Mouse (Mus musculus) frontal cortex, adult (tissue): ENCODE data around the gene Lyrm1.

Source experiments
- ATAC-seq: cut with Nextera tagmentation; 2 replicates; pipeline ENCODE4 v1.9.2; 2017; ENCODE audit warnings: mild to moderate bottlenecking, moderate library complexity, mixed read lengths; ENCODE audit not compliant: low TSS enrichment

Lyrm1 gene

DNA sequence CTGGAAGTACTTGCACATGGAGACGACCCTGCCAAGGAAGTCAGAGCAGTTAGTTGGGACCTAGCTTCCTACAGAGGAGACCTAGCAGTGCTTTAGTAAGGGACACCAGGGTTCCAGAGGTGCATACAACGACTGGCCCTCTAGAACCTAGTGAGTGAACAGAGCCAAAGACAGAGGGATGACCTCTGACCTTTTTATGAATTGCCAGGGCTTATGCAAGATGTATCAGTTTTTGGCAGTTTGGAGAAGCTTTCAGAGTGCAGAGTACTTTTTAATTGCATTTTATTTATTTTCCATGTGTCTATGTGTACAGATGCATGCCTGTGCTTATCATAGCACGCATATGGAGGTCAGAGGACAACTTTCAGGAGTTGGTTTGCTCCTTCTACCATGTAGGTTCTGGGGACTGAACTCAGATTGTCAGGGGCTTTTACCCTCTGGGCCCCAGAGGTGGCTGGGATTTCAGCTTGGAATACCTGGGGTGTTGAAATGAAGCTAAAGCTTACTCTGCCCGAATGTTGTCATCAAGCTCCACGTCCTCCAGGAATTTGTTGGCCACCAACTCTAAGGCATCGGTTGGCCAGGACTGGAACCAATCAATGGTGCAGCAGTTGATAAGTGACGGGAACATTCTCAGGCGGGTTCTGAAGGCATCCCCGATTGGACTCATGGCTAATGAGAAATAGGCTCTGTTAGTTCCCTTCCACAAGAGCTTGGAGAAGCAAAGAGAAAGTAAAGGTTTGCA lies 70.2 kb downstream of the Lyrm1 start:
- no peak for ATAC-seq

DNA sequence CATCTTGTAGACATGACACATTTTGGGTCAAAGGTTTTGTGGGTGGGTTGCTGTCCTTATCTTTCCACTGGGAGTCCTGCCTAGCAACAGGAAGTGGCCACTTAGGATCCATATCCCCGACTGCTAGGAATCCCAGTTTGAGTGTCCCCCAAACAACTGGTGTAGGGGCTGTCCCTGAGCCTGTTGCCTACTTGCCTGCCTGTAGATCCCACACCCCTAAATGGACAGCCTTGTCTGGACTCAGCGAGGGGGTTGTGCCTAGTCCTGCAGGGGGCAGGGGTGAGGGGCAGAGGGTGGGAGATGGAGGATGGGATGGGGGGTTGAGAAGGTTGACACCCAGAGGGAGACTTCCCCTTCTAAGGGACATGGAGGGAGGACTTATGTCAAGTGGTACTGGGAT lies 73.7 kb downstream of the Lyrm1 start:
- no peak for ATAC-seq

- peak; percentile 31; the same call in 1 of the 2 replicates for ATAC-seq
Measured at GRCm38 (mm10) chr7:119974214-119974613, 78.6 kb downstream of the Lyrm1 start.

GRCm38 (mm10) chr7:119976256-119976655 lies 80.6 kb downstream of the Lyrm1 start:
- ATAC-seq = no peak

GRCm38 (mm10) chr7:119977574-119977973 lies 81.9 kb downstream of the Lyrm1 start:
- ATAC-seq = no peak

DNA sequence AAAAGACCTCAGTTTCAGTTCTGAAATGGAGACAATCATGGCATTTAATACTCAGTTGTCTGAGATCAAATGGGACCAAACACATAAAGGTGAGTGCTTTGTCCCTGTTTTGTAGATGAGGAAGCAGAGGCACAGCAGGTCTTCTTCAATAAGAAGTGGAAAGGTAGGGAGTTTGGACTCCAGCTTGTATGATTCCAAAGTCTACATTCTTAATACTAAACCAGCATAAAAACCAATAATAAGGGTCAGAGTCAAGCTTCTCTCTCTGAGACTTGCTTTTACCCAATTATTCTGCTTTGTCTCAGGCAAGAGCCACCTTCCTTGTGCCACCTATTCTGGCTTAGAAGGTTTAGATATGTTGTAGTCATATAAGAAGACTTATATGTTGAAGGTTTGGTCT lies 82.9 kb downstream of the Lyrm1 start:
- no peak for ATAC-seq

GRCm38 (mm10) chr7:119980170-119980569 lies 84.5 kb downstream of the Lyrm1 start:
- no peak for ATAC-seq

- no peak for ATAC-seq
Measured at GRCm38 (mm10) chr7:119985279-119985912, 89.7 kb downstream of the Lyrm1 start.

GRCm38 (mm10) chr7:119997066-119997465 lies 101.4 kb downstream of the Lyrm1 start:
- ATAC-seq = no peak
